Mouse (Mus musculus) olfactory bulb, adult 2 months (tissue): ENCODE measurements around the gene 4931428F04Rik.
A peak's percentile ranks its signal among the peaks of the same experiment; 100 is the strongest.

Experiments
- CTCF ChIP-seq: fragments of 200-500 bp; IDR thresholded peaks from 2 replicates; pipeline ENCODE4 v1.5.1; 2012; ENCODE audit warnings: low read depth, mild to moderate bottlenecking, low read length, moderate library complexity; ENCODE audit not compliant: insufficient read depth
- POLR2A ChIP-seq: fragments of 200-500 bp; IDR thresholded peaks from 2 replicates; pipeline ENCODE4 v1.6.1; 2012; ENCODE audit warnings: mild to moderate bottlenecking, low read depth, low read length, moderate library complexity; ENCODE audit not compliant: insufficient read depth

- TF ChIP-seq POLR2A: peak; percentile 90
- TF ChIP-seq CTCF: no peak
These were observed 8.0 kb upstream of the 4931428F04Rik start, which contains the start of gene E2f4 for GRCm38 (mm10) chr8:105297511-105298192.
